Mouse (Mus musculus) limb, embryonic 11.5 days (tissue): ENCODE measurements around the gene Tmem229b. TPM values are rescaled to one million over a fixed set of nuclear protein-coding genes. Genes with fewer than 3 reads are reported as not detected.

ENCODE experiments used
- ATAC-seq: fragments of 200-750 bp; cut with Nextera tagmentation; 2 replicates; pipeline ENCODE4 v1.8.0; 2017; ENCODE audit warnings: low read depth; ENCODE audit not compliant: insufficient number of reproducible peaks, low FRiP score, low TSS enrichment
- DNase-seq: peaks from one replicate; pipeline ENCODE4 v3.0.0-alpha.2; 2015; ENCODE audit warnings: low spot score
- H3K27ac ChIP-seq: fragments of 300-500 bp; sonication (generic); replicated peaks from 2 replicates; pipeline ENCODE4 v1.5.1; 2014; ENCODE audit warnings: low read depth, mild to moderate bottlenecking, low read length
- H3K27me3 ChIP-seq: fragments of 300-500 bp; sonication (generic); 2 replicates; pipeline ENCODE4 v1.6.1; 2014; ENCODE audit warnings: mild to moderate bottlenecking, low read length, mixed read lengths; ENCODE audit not compliant: control insufficient read depth, insufficient read depth
- H3K36me3 ChIP-seq: fragments of 300-500 bp; sonication (generic); 2 replicates; pipeline ENCODE4 v1.6.1; 2014; ENCODE audit warnings: mild to moderate bottlenecking, low read length, moderate library complexity, mixed read lengths; ENCODE audit not compliant: control insufficient read depth, insufficient read depth
- H3K4me1 ChIP-seq: fragments of 300-500 bp; sonication (generic); 2 replicates; pipeline ENCODE4 v1.6.1; 2014; ENCODE audit warnings: low read length, mixed read lengths; ENCODE audit not compliant: control insufficient read depth, insufficient read depth
- H3K4me2 ChIP-seq: fragments of 300-500 bp; sonication (generic); 2 replicates; pipeline ENCODE4 v1.6.1; 2014; ENCODE audit warnings: low read depth, mild to moderate bottlenecking, moderate library complexity; ENCODE audit not compliant: severe bottlenecking
- H3K4me3 ChIP-seq: fragments of 300-500 bp; sonication (generic); 2 replicates; pipeline ENCODE4 v1.5.1; 2014; ENCODE audit warnings: low read depth, low read length
- H3K9ac ChIP-seq: fragments of 300-500 bp; sonication (generic); 2 replicates; pipeline ENCODE4 v1.6.1; 2014; ENCODE audit warnings: mild to moderate bottlenecking, low read length
- H3K9me3 ChIP-seq: fragments of 300-500 bp; sonication (generic); 2 replicates; pipeline ENCODE4 v1.6.1; 2016; ENCODE audit warnings: low read length; ENCODE audit not compliant: control insufficient read depth
- WGBS: fragments of 180-500 bp; shearing (Covaris S2); extraction: QIAGEN DNeasy Blood & Tissue Kit; methylation state at CpG from one replicate; pipeline ENCODE4 v1.1.7; 2014; 5-methylcytosine and 5-hydroxymethylcytosine counted together
- polyA plus RNA-seq: library from polyadenylated mRNA; unstranded; fragments of >200 nt; fragmentation: Nextera tagmentation; extraction: Ambion mirVana; gene quantifications from 2 replicates; pipeline ENCODE4 v1.2.1, GENCODE M21; 2014

Tmem229b gene
- polyA plus RNA-seq, 1 experiment from 2014 or later, result 1.8 TPM

DNA sequence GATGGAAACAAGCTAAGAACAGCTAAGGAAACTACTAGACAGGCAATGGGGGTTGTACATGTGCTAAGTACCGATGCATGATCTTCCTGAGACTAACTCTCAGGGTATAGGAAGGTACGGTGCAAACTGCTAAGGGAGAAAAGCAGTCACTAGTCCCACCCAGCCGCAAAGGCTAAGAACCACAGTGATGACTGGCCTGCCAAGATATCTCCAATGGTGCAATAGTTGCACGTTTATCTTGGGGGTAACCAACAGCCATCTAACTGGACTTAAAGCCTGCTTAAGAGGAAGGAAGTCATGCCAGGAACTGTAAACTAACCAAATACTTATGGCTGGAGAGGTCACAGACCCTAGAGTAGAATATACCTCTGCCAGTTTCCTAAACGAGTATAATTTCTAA lies 5.0 kb downstream of the Tmem229b start:
- Histone ChIP-seq H3K27me3 (peaks cover 12% of the 10 kb centered on the region; the same call in 1 of the 2 replicates), H3K27ac (no peak overlapping the region), H3K36me3 (no peaks in the 10 kb centered on the region), H3K4me3 (no peak overlapping the region), H3K4me1 (no peaks in the 10 kb centered on the region), H3K4me2 (no peak overlapping the region), H3K9me3 (no peaks in the 10 kb centered on the region), H3K9ac (no peak overlapping the region)
- 88% methylated on average over 5 of the region's 5 CpGs for WGBS
- no peak for ATAC-seq
- no peak for DNase-seq

DNA sequence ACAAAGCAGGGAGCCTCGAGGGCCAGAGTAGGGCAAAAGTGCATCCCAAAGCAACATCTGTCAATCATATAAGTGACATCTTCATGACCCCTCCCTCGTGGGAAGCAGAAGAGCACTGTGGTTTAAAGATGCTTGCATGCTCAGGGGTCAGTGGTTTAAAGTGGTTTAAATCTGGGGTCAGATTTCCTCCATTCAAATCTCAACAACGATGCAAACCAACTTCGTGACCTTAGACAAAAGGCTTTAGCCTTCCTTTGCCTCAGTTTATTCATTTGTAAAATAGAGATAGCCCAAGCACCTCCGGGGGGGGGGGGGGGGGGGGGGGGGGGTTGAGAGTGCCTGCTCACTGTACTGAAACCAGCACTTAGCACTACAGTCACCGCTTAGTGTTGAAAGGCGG lies 10.7 kb downstream of the Tmem229b start:
- H3K36me3 ChIP-seq, result no peaks in the 10 kb centered on the region

DNA sequence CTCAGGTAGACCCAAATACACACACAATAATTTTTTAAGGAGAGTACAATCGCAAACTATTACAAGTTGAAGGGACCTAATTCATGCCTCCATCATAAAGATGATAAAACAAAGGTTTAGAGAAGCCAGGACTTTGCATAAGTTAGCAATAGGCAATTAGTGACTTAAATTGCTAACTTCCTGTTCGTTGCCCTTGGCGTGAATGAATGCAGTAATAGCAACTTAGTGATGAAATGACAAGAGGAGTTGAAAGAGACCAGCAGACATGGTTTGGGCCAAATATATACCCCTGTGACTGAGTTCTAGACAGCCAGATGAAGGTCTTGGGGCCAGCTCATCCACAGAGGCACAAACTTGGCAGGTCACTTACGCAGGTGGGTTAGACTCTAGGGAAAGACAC lies 11.2 kb downstream of the Tmem229b start:
- Histone ChIP-seq H3K27me3 (no peaks in the 10 kb centered on the region), H3K36me3 (no peaks in the 10 kb centered on the region), H3K4me2 (no peak overlapping the region), H3K9ac (no peak overlapping the region), H3K4me3 (no peak overlapping the region), H3K4me1 (no peaks in the 10 kb centered on the region), H3K27ac (no peak overlapping the region), H3K9me3 (no peaks in the 10 kb centered on the region)
- DNase-seq, result no peak
- no peak for ATAC-seq
- WGBS, result 84% methylated on average over 4 of the region's 4 CpGs

More for the DNA sequence above, 10.7 kb downstream of the Tmem229b start:
- Histone ChIP-seq H3K4me3 (no peak overlapping the region), H3K27me3 (no peaks in the 10 kb centered on the region), H3K9ac (no peak overlapping the region), H3K4me2 (no peak overlapping the region), H3K4me1 (no peaks in the 10 kb centered on the region), H3K9me3 (no peaks in the 10 kb centered on the region), H3K27ac (no peak overlapping the region)
- DNase-seq (no peak), ATAC-seq (no peak)
- 51% methylated on average over 6 of the region's 7 CpGs for WGBS

DNA sequence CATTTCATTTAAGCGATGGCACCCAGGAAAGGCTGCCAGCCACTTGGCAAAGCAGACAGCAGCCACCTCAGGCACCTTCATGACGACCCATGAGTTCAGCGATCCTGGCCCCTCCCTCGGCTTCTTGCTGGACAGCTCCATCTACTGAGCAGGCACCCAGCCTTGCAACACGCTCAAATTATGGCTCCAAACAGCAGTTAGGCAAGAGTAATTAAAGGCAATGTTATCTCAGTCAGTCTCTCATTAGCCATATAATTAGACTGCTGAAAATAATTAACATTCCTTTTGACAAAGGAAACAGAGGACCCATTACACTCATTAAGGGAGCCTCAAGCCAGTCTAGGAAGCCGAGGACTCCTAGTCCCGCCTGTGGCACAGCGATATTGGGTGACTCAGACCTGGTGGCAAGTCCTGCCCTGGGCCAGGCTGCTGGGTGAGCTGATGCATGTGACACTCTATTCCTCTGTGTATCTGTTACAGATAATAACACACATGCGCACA lies 19.8 kb downstream of the Tmem229b start:
- H3K4me1 ChIP-seq, result no peaks in the 10 kb centered on the region
- H3K4me3 ChIP-seq, result no peak overlapping the region
- no peak for ATAC-seq
- 55% methylated on average over 9 of the region's 9 CpGs for WGBS
- no peak for DNase-seq
- no peak overlapping the region for H3K9ac ChIP-seq
- no peak overlapping the region for H3K4me2 ChIP-seq
- H3K27ac ChIP-seq, result no peak overlapping the region
- H3K36me3 ChIP-seq, result no peaks in the 10 kb centered on the region
- H3K27me3 ChIP-seq, result no peaks in the 10 kb centered on the region
- no peaks in the 10 kb centered on the region for H3K9me3 ChIP-seq

DNA sequence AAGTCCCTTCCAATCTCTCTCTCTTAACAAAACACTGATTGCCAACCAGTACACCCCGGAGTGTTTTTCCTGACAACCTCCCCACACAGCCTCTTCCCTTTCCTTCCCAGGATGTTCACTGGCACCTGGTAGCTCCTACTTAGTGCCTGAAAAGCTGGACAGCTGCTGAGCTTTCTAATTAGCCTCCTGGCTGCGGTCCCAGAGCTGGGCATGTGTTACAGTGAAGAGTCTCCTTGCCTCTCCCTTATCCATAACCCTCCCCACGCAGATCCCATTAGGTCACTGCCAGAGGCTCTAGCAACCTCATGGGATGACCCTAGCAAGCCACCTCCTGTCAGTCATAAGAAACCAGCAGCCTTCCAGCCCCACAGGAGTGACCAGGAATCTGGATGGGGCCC lies 23.4 kb downstream of the Tmem229b start:
- Histone ChIP-seq H3K4me3 (no peak overlapping the region), H3K27me3 (no peaks in the 10 kb centered on the region), H3K9ac (no peak overlapping the region), H3K9me3 (no peaks in the 10 kb centered on the region), H3K36me3 (no peaks in the 10 kb centered on the region), H3K4me1 (no peaks in the 10 kb centered on the region), H3K27ac (no peak overlapping the region), H3K4me2 (no peak overlapping the region)
- no peak for ATAC-seq
- 67% methylated on average over 3 of the region's 3 CpGs for WGBS
- no peak for DNase-seq

DNA sequence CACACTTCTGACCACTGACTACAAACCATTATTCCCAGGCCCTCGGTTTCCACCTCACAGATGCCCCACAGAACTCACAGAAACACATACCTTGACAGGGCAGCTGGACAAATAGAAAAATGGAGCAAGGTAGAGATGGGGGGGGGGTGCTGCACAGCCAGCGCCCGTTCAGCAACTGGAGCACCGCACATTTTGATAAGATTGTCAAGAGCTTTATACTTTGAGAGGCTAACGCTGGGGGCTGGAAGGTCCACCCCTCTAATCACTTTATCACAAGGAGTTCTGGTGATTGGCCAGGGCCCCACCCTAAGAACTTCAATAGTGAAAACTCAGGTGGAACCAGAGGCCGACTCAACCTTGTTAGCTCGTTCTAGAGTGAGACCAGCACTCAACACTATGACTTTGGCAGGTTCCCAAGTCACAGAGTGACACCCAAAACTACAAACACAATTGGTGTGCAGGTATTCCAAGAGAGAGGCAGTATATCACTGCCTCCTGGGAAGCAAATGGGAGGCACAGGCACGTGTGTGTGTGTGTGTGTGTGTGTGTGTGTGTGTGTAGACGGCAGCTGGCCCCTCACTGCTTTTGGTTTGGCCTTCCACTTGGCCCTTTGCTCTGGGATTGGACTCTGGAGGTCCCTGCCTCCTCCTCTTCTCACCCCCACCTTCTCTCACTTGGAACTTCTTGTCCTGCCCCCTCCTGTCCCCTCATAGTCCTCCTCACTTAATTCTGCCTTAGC lies 24.0 kb downstream of the Tmem229b start:
- no peak overlapping the region for H3K4me3 ChIP-seq
- H3K4me2 ChIP-seq, result no peak overlapping the region
- H3K9ac ChIP-seq, result no peak overlapping the region
- H3K36me3 ChIP-seq, result no peaks in the 10 kb centered on the region
- H3K27me3 ChIP-seq, result no peaks in the 10 kb centered on the region
- no peaks in the 10 kb centered on the region for H3K9me3 ChIP-seq
- no peak overlapping the region for H3K27ac ChIP-seq
- ATAC-seq, result no peak
- DNase-seq, result no peak
- no peaks in the 10 kb centered on the region for H3K4me1 ChIP-seq
- WGBS, result 82% methylated on average over 9 of the region's 9 CpGs

DNA sequence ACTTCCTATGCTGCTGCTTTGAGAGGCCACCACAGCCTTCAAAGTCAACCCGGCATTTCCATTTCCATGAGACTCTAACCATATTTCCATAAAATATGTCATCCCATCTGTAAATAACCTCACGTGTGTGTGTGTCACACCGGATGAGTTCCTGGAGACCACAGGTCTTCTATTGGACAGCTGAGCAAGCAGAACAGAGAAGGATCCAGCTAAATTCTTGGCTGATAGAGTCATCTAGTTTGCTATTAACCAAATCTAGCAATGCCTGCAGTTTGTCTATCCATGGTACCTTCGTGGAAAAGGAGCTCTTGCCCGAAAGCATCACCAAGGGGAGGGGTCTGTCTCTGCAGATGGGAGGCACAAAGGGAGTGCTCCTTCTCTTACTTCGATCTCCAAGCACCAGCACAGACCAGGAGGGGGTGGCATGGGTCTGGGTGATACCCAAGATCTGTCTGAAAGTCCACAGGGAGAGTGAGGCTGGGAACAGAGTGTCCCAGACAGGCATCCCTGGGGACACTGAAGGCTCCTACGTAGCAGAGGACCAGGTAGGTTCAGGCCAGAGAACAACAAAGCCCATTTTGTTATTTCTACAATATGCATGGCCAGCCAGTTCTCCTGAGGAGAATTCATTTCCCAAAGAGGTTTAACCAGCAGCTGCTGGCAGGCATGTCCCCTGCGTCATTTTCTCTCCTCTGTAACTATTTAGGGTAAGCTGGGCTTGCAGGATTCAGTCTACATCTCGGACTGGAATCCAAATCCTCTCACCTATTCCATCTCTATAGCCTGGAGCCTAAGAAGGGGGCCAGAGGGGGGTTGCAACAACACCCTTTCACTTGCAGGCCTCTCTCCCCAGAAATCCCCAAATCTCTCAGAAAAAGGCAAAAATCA lies 25.2 kb downstream of the Tmem229b start:
- no peak for ATAC-seq
- Histone ChIP-seq H3K27ac (no peak overlapping the region), H3K9ac (no peak overlapping the region), H3K4me2 (no peak overlapping the region), H3K27me3 (no peaks in the 10 kb centered on the region), H3K36me3 (no peaks in the 10 kb centered on the region), H3K4me1 (no peaks in the 10 kb centered on the region), H3K9me3 (no peaks in the 10 kb centered on the region), H3K4me3 (no peak overlapping the region)
- no peak for DNase-seq
- 74% methylated on average over 9 of the region's 9 CpGs for WGBS

DNA sequence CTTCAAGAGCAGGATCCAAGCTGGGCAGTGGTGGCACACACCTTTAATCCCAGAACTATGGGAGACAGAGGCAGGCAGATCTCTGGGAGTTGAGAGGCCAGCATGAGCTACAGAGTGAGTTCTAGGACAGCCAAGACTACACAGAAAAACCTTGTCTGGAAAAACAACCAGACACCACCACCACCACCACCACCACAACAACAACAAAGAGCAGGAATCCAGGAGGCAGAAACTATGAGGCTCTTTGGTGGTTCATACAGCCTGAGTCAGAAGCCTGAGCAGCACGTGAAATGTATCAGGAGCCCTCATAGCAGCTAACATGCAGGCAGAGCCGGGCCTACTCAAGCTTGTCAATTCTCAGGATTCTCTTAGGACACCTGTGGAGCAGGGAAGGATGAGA lies 26.3 kb downstream of the Tmem229b start:
- Histone ChIP-seq H3K27ac (no peak overlapping the region), H3K9ac (no peak overlapping the region)
- WGBS, result 97% methylated on average over 2 of the region's 2 CpGs

More for the DNA sequence above, 26.3 kb downstream of the Tmem229b start:
- Histone ChIP-seq H3K27me3 (no peaks in the 10 kb centered on the region), H3K9me3 (no peaks in the 10 kb centered on the region), H3K4me1 (no peaks in the 10 kb centered on the region), H3K36me3 (no peaks in the 10 kb centered on the region), H3K4me3 (no peak overlapping the region), H3K4me2 (no peak overlapping the region)
- DNase-seq, result no peak
- no peak for ATAC-seq
